Mouse (Mus musculus) thymus, adult 2 months (tissue): ENCODE data around the gene Hist1h4d. TPM values are rescaled to one million over a fixed set of nuclear protein-coding genes. Genes with fewer than 3 reads are reported as not detected.
"Not testable (repeated sequence)": the region's sequence is repeated elsewhere in the genome, so short reads cannot be mapped to it uniquely, and the experiment has no call there.

ENCODE experiments used
- DNase-seq: peaks from one replicate; pipeline ENCODE4 v3.0.0; 2021
- H3K27ac ChIP-seq: fragments of 200-500 bp; 2 replicates; pipeline ENCODE4 v1.5.1; 2012; ENCODE audit warnings: low read length, control low read depth; ENCODE audit not compliant: control insufficient read depth, insufficient read depth
- H3K27me3 ChIP-seq: fragments of 200-500 bp; 2 replicates; pipeline ENCODE4 v1.6.1; 2012; ENCODE audit warnings: mild to moderate bottlenecking, low read length, moderate library complexity, mixed read lengths; ENCODE audit not compliant: control insufficient read depth, insufficient read depth
- H3K36me3 ChIP-seq: fragments of 200-500 bp; 2 replicates; pipeline ENCODE4 v1.6.1; 2012; ENCODE audit warnings: mild to moderate bottlenecking, low read length, moderate library complexity; ENCODE audit not compliant: control insufficient read depth, insufficient read depth
- H3K4me1 ChIP-seq: fragments of 200-500 bp; replicated peaks from 2 replicates; pipeline ENCODE4 v1.6.1; 2012; ENCODE audit warnings: low read length; ENCODE audit not compliant: control insufficient read depth, insufficient read depth
- H3K4me3 ChIP-seq: fragments of 200-500 bp; 2 replicates; pipeline ENCODE4 v1.5.1; 2012; ENCODE audit warnings: mild to moderate bottlenecking, low read length, control low read depth, moderate library complexity; ENCODE audit not compliant: control insufficient read depth, insufficient read depth
- CTCF ChIP-seq: fragments of 200-500 bp; IDR thresholded peaks from 2 replicates; pipeline ENCODE4 v1.5.1; 2012; ENCODE audit warnings: mild to moderate bottlenecking, control low read depth, low read length, moderate library complexity, borderline replicate concordance; ENCODE audit not compliant: control insufficient read depth, poor library complexity, insufficient read depth; ENCODE audit errors: extremely low read depth
- POLR2A ChIP-seq: fragments of 200-500 bp; IDR thresholded peaks from 2 replicates; pipeline ENCODE4 v1.6.1; 2012; ENCODE audit warnings: mild to moderate bottlenecking, low read length, control low read depth, moderate library complexity; ENCODE audit not compliant: control insufficient read depth, poor library complexity, insufficient read depth; ENCODE audit errors: extremely low read depth
- WGBS: fragments of 180-500 bp; shearing (Covaris S2); methylation state at CpG from one replicate; pipeline ENCODE4 v1.1.7; 2018; 5-methylcytosine and 5-hydroxymethylcytosine counted together
- polyA plus RNA-seq: library from polyadenylated mRNA; depleted of rRNA; stranded (reverse); fragments of >200 nt; gene quantifications from 2 replicates; pipeline ENCODE4 v1.2.3, GENCODE M21; 2012

Gene Hist1h4d
- polyA plus RNA-seq, 1 experiment = 115 TPM

- 31% methylated on average over 2 of the region's 2 CpGs for WGBS
- Histone ChIP-seq H3K36me3 (no peaks in the 10 kb centered on the region), H3K27me3 (no peaks in the 10 kb centered on the region), H3K27ac (no peak overlapping the region), H3K4me1 (peaks cover 3% of the 10 kb centered on the region), H3K4me3 (no peak overlapping the region)
- TF ChIP-seq CTCF (no peak), POLR2A (no peak)
- no peak for DNase-seq
Observed at GRCm38 (mm10) chr13:23572218-23573033, 9.0 kb upstream of the Hist1h4d start.

GRCm38 (mm10) chr13:23573034-23573897 lies 8.1 kb upstream of the Hist1h4d start:
- WGBS = 5% methylated on average over 20 of the region's 20 CpGs
- H3K27ac ChIP-seq = peak overlapping the region; percentile 93
- H3K36me3 ChIP-seq, DNase-seq, H3K27me3 ChIP-seq, H3K4me1 ChIP-seq: not testable (repeated sequence)
- peak overlapping the region; percentile 55 for H3K4me3 ChIP-seq

- not testable (repeated sequence) for H3K36me3 ChIP-seq, H3K4me1 ChIP-seq, H3K27me3 ChIP-seq
- TF ChIP-seq POLR2A = peak; percentile 24; the same call in 1 of the 2 replicates
- DNase-seq = peak; percentile 89
- Histone ChIP-seq H3K4me3 (peak within 1 kb of the TSS; percentile 55), H3K27ac (peak within 1 kb of the TSS; percentile 94)
- WGBS = 0% methylated on average over 40 of the region's 42 CpGs
Observed at GRCm38 (mm10) chr13:23573898-23574524, 7.4 kb upstream of the Hist1h4d start, which contains the start of the genes Hist1h2bf and Hist1h2ad. Gene Hist1h2bf, minus strand, starts transcription at chr13:23574196. Gene Hist1h2ad, plus strand, starts transcription at chr13:23574381.

- peak overlapping the region; percentile 94 for H3K27ac ChIP-seq
- not testable (repeated sequence) for H3K4me1 ChIP-seq, DNase-seq, H3K36me3 ChIP-seq, H3K27me3 ChIP-seq
- peak overlapping the region; percentile 47 for H3K4me3 ChIP-seq
- WGBS = under 1% methylated on average over 13 of the region's 39 CpGs
Observed at GRCm38 (mm10) chr13:23574546-23575170, 6.7 kb upstream of the Hist1h4d start.

GRCm38 (mm10) chr13:23575271-23575851 lies 6.0 kb upstream of the Hist1h4d start, which contains the start of gene Hist1h3d:
Gene Hist1h3d, plus strand, starts transcription at chr13:23575763.
- H3K4me3 ChIP-seq = peak within 1 kb of the TSS; percentile 47
- no peaks in the 10 kb centered on the region for H3K36me3 ChIP-seq
- WGBS = under 1% methylated on average over 18 of the region's 18 CpGs
- TF ChIP-seq POLR2A (no peak), CTCF (no peak)
- no peaks in the 10 kb centered on the region for H3K27me3 ChIP-seq
- DNase-seq = no peak
- peaks cover 3% of the 10 kb centered on the region for H3K4me1 ChIP-seq
- peak within 1 kb of the TSS; percentile 94 for H3K27ac ChIP-seq

- not testable (repeated sequence) for H3K36me3 ChIP-seq, DNase-seq, H3K4me1 ChIP-seq, H3K27me3 ChIP-seq
- peak overlapping the region; percentile 43 for H3K4me3 ChIP-seq
- peak overlapping the region; percentile 49 for H3K27ac ChIP-seq
- WGBS = 1% methylated on average over 17 of the region's 40 CpGs
Observed at GRCm38 (mm10) chr13:23575864-23576313, 5.5 kb upstream of the Hist1h4d start.
